Mouse (Mus musculus): ENCODE measurements around the gene Stpg3. TPM values are rescaled to one million over a fixed set of nuclear protein-coding genes. Genes with fewer than 3 reads are reported as not detected.

The Stpg3 gene
- polyA plus RNA-seq, 1 experiment = 0.12 TPM

DNA sequence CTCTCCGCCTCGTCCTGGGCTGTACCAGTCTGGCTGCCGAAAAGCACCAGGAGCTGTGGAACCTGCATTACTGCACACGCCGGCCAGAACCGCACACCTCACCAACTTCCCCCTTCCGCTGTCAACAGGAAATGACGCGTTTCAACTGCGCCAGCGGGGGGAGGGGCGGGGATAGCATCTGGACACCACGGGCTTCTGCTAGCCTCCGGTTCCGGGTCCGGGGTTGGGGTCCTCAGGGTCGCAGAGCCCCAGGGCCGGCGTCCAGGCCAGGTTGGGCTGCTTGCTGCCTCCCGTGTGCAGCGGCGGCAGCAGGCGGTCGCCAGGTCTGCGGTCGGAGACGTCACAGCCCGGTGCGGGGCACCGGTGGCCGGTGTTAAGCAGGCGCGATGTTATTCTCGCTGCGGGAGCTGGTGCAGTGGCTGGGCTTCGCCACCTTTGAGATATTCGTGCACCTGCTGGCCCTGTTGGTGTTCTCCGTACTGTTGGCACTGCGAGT, 40.9 kb upstream of the Stpg3 start, which contains the start of gene Tmem203:
Gene Tmem203 (plus strand): TSS at position 156 of the 496 bp plus-strand sequence.
- TF ChIP-seq POLR2A (IDR thresholded peaks at IDR 0.05; ENCODE audit: control insufficient read depth, extremely low read depth, insufficient read depth, low read length, poor library complexity) = peak; percentile 77
- 0 out of 2 replicates have a peak, but pooled peaks have one; percentile 27 for TF ChIP-seq CTCF (IDR thresholded peaks at IDR 0.05; ENCODE audit: borderline replicate concordance, control insufficient read depth, extremely low read depth, insufficient read depth, low read length, poor library complexity)
- Histone ChIP-seq H3K27ac (ENCODE audit: control insufficient read depth, insufficient read depth, low read length) (peak within 1 kb of the TSS; percentile 73), H3K27me3 (ENCODE audit: control insufficient read depth, insufficient read depth, low read length) (no peaks in the 10 kb centered on the region), H3K4me3 (ENCODE audit: control insufficient read depth, insufficient read depth, low read length) (peak within 1 kb of the TSS; percentile 82), H3K36me3 (ENCODE audit: control insufficient read depth, insufficient read depth, low read length) (0 out of 2 replicates have a peak, but pooled peaks cover 3% of the 10 kb centered on the region), H3K4me1 (replicated peaks; ENCODE audit: control insufficient read depth, insufficient read depth, low read length) (peaks cover 6% of the 10 kb centered on the region)
- peak; percentile 86 for DNase-seq
- under 1% methylated on average over 39 of the region's 39 CpGs for WGBS

- TF ChIP-seq CTCF (IDR thresholded peaks at IDR 0.05; ENCODE audit: borderline replicate concordance, control insufficient read depth, extremely low read depth, insufficient read depth, low read length, poor library complexity) = no peak
- TF ChIP-seq POLR2A (IDR thresholded peaks at IDR 0.05; ENCODE audit: control insufficient read depth, extremely low read depth, insufficient read depth, low read length, poor library complexity) = no peak
- Histone ChIP-seq H3K27me3 (ENCODE audit: control insufficient read depth, insufficient read depth, low read length) (no peaks in the 10 kb centered on the region), H3K36me3 (ENCODE audit: control insufficient read depth, insufficient read depth, low read length) (peaks cover 18% of the 10 kb centered on the region), H3K27ac (ENCODE audit: control insufficient read depth, insufficient read depth, low read length) (no peak overlapping the region), H3K4me3 (ENCODE audit: control insufficient read depth, insufficient read depth, low read length) (no peak overlapping the region), H3K4me1 (replicated peaks; ENCODE audit: control insufficient read depth, insufficient read depth, low read length) (peaks cover 6% of the 10 kb centered on the region)
- 92% methylated on average over 1 of the region's 1 CpGs for WGBS
- DNase-seq = peak; percentile 30
Measured at GRCm38 (mm10) chr2:25252331-25252730, 37.9 kb upstream of the Stpg3 start.

DNA sequence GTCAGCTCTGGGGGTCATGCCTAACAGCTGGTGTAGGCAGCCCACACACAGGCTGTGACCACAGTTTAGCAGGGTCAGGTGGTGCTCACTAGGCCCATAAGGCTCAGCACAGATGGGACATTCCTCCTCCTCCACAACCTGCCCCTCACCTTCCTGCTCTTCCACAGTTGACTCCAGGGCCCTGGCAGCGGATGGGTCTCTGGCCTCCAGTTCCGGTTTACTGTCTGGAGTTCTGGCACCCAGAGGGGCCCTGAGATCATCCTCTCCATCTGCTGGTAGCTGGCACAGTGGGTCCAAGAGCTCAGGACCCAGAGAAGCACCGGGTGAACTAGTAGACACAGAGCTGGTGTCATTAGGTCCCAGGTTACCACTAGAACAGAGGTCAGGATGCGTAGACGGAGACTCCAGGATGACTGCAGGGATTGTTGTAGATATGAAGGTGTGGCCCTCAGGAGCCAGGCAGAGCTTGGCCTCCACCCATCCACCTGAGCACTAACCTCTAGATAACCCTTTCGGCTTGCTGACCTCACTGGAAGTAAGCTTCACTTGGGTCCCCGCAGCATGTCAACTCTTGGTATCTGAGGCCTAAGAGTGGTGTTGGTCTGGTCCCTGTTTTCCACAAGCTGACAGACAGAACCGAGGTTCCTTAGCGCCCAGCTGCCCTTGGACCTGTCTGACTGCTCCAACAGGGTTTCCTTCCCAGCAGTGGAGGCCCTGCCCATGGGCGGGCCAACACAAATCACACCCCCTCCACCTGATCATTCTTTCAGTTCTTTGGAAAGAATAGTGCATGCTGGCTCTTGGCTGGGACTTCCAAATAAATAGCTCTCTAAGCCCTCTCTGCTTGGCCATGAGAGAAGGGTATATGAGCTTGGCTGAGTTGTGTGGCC, 32.0 kb upstream of the Stpg3 start, which contains the start of gene AL732309.1:
Gene AL732309.1 (minus strand): TSS at position 681 of the 890 bp plus-strand sequence.
- TF ChIP-seq POLR2A (IDR thresholded peaks at IDR 0.05; ENCODE audit: control insufficient read depth, extremely low read depth, insufficient read depth, low read length, poor library complexity) = no peak
- no peak for DNase-seq
- Histone ChIP-seq H3K27me3 (ENCODE audit: control insufficient read depth, insufficient read depth, low read length) (peaks cover 11% of the 10 kb centered on the region), H3K27ac (ENCODE audit: control insufficient read depth, insufficient read depth, low read length) (no peak within 1 kb of the TSS), H3K36me3 (ENCODE audit: control insufficient read depth, insufficient read depth, low read length) (peaks cover 18% of the 10 kb centered on the region), H3K4me3 (ENCODE audit: control insufficient read depth, insufficient read depth, low read length) (no peak within 1 kb of the TSS), H3K4me1 (replicated peaks; ENCODE audit: control insufficient read depth, insufficient read depth, low read length) (peaks cover 9% of the 10 kb centered on the region)
- WGBS = 94% methylated on average over 10 of the region's 10 CpGs

DNA sequence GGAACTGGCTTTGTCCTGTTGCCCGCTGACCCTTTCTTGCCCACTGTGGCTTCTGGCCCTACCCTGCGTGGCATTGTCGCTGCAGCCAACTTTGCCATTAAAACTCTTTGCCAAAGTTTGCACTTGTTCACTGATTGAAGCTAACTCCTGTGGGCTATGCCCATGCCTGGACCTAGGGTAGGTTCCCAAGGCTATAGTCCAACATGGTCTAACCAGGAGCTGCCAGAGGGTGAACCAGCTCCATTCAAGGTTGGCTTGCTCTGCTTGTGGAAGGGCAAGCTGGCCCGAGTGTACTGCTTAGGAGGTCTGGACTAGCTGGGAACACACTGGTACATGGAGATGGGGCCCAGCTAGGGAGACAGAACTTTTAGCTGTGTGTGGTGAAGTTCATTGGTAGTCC, 29.7 kb upstream of the Stpg3 start:
- 93% methylated on average over 4 of the region's 4 CpGs for WGBS
- Histone ChIP-seq H3K27me3 (ENCODE audit: control insufficient read depth, insufficient read depth, low read length) (peaks cover 12% of the 10 kb centered on the region), H3K4me1 (replicated peaks; ENCODE audit: control insufficient read depth, insufficient read depth, low read length) (peaks cover 20% of the 10 kb centered on the region), H3K36me3 (ENCODE audit: control insufficient read depth, insufficient read depth, low read length) (peaks cover 6% of the 10 kb centered on the region), H3K27ac (ENCODE audit: control insufficient read depth, insufficient read depth, low read length) (no peak overlapping the region), H3K4me3 (ENCODE audit: control insufficient read depth, insufficient read depth, low read length) (no peak overlapping the region)
- DNase-seq = no peak
- no peak for TF ChIP-seq CTCF (IDR thresholded peaks at IDR 0.05; ENCODE audit: borderline replicate concordance, control insufficient read depth, extremely low read depth, insufficient read depth, low read length, poor library complexity)
- TF ChIP-seq POLR2A (IDR thresholded peaks at IDR 0.05; ENCODE audit: control insufficient read depth, extremely low read depth, insufficient read depth, low read length, poor library complexity) = no peak

GRCm38 (mm10) chr2:25243342-25243741, 28.9 kb upstream of the Stpg3 start:
- 87% methylated on average over 8 of the region's 8 CpGs for WGBS
- TF ChIP-seq POLR2A (IDR thresholded peaks at IDR 0.05; ENCODE audit: control insufficient read depth, extremely low read depth, insufficient read depth, low read length, poor library complexity) (no peak), CTCF (IDR thresholded peaks at IDR 0.05; ENCODE audit: borderline replicate concordance, control insufficient read depth, extremely low read depth, insufficient read depth, low read length, poor library complexity) (no peak)
- Histone ChIP-seq H3K27me3 (ENCODE audit: control insufficient read depth, insufficient read depth, low read length) (peaks cover 12% of the 10 kb centered on the region), H3K4me1 (replicated peaks; ENCODE audit: control insufficient read depth, insufficient read depth, low read length) (peaks cover 20% of the 10 kb centered on the region), H3K4me3 (ENCODE audit: control insufficient read depth, insufficient read depth, low read length) (no peak overlapping the region), H3K27ac (ENCODE audit: control insufficient read depth, insufficient read depth, low read length) (no peak overlapping the region), H3K36me3 (ENCODE audit: control insufficient read depth, insufficient read depth, low read length) (no peaks in the 10 kb centered on the region)
- DNase-seq = no peak

DNA sequence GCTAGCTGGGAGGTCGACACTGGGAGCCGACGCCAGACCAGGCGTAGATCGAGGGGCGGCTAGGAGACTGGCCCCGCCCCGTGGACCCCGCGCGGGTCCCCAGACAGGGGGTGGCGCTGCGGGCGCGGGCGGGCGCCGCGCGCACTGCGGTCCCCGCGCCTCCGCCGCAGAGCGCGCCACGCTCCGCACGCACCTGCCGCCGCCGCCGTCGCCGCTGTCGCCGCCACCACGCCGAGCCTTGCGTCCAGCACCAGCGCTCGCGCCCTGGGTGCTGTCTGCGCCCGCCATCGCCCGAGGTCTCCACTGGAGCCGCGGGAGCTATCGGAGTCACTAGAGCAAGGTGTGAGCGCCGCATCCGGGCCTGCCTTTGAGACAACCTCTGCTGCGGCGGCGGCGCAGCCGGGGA, 27.7 kb upstream of the Stpg3 start, which contains the start of the genes Rnf208 and Cysrt1:
Gene Rnf208 (plus strand): TSS at position 155 of the 406 bp plus-strand sequence.
Gene Cysrt1 (minus strand): TSS at position 352 of the 406 bp plus-strand sequence.
- H3K4me1 ChIP-seq (replicated peaks; ENCODE audit: control insufficient read depth, insufficient read depth, low read length) = peaks cover 20% of the 10 kb centered on the region
- DNase-seq = no peak
- no peak within 1 kb of the TSS for H3K27ac ChIP-seq (ENCODE audit: control insufficient read depth, insufficient read depth, low read length)
- peaks cover 12% of the 10 kb centered on the region for H3K27me3 ChIP-seq (ENCODE audit: control insufficient read depth, insufficient read depth, low read length)
- no peak for TF ChIP-seq POLR2A (IDR thresholded peaks at IDR 0.05; ENCODE audit: control insufficient read depth, extremely low read depth, insufficient read depth, low read length, poor library complexity)
- TF ChIP-seq CTCF (IDR thresholded peaks at IDR 0.05; ENCODE audit: borderline replicate concordance, control insufficient read depth, extremely low read depth, insufficient read depth, low read length, poor library complexity) = no peak
- no peaks in the 10 kb centered on the region for H3K36me3 ChIP-seq (ENCODE audit: control insufficient read depth, insufficient read depth, low read length)
- under 1% methylated on average over 59 of the region's 59 CpGs for WGBS
- H3K4me3 ChIP-seq (ENCODE audit: control insufficient read depth, insufficient read depth, low read length) = peak within 1 kb of the TSS; percentile 42

Measured in thymus, adult 2 months (tissue).